Mouse (Mus musculus) ovary, postnatal 10 days (tissue): ENCODE data around the gene Edn2.

Source experiments
- DNase-seq: peaks from one replicate; pipeline ENCODE4 v3.0.0; 2022; ENCODE audit warnings: low spot score

The Edn2 gene

DNA sequence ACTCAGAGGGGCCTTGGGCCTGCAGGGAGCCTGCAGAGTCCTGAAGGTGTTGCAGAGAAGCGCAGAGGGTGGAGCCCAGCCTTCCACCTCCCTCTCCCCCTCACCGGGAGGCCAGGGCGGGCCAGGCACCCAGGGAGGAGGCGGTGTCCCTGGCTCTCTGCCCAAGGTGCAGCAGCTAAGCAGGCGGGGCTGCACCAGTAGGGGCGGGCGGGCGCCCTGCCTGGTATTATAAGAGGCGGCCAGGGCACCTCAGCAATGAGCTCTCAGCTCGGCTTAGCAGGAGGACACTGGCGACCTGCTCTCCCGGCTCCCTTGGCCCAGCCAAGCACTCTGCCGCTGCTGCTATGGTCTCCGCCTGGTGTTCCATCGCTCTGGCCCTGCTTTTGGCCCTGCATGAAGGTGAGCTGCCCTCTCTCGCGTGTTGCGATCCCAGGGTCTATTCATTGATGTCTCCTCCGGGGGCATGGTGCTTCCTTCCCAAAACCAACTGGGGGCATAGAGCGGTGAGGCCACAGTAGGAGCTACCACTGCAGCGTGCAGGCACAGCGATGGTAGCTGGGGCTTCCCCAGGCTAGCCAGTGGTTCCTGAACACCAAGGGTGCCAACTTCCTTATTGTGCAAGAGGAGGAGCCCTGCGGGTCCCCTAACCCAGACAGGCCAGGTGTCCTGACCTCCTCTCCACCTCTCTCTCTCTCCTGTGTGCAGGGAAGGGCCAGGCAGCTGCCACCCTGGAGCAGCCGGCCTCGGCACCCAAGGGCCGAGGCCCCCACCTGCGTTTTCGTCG, at the start of gene Edn2:
Edn2 (plus strand) TSS at position 41 of the 784 bp plus-strand sequence.
- peak; percentile 60 for DNase-seq

DNA sequence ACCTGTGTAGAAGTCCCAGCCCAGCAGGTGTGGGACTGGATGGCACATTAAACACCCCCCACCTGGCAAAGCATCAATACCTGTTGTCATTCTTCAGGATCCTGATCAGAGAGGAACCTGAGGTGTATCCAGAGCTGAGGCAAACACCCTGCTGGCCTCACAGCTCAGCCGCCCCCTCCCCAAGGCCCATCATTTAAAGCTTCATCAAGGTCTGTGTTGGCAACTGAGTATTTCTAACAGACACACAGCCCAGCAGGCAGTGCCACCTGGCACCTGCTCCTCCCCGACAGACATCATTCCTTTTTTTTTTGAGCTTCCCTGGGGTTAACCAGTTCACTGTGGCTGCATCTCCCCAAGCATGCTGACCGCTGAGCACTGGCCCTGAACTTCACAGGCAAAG, 45.5 kb upstream of the Edn2 start:
- DNase-seq, result no peak

DNA sequence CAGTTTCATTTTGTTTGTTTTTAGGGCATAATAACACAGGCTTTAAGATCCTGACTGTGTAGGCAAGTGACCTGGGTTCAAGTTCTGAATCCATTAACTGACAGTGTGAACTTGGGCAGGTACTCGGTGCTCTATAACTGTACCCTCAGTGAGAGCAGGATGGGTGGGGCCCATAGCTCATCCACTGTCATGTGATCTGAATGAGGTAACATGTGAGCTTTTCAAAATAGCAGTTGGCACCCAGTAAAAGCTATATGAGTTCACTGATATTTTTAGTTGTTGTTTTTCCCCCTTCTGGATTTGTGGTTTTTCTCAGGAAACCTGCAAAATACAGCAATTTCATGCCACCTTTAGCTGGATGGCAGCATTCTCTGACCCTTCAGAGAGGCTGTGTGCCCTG, 44.7 kb upstream of the Edn2 start:
- DNase-seq, result no peak

DNA sequence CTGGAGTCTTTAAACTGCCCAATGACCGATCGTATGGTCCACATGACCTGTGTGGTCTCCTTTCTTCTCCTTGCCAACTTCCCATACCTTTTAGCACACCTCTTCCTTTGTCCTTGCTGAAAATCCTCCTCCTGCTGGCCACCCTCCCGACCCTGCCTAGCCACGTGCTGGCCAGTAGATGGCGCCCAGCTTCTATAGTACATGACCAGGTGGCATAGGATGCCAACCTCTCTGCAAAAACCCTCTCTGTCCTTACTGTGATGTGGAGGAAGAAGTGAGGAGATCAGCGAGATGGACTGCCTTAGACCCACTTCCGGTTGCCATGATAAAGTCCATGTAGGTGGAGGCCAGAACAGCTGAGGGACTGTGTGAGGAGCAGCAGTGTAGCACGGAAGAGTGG, 40.7 kb upstream of the Edn2 start:
- DNase-seq, result peak; percentile 39

DNA sequence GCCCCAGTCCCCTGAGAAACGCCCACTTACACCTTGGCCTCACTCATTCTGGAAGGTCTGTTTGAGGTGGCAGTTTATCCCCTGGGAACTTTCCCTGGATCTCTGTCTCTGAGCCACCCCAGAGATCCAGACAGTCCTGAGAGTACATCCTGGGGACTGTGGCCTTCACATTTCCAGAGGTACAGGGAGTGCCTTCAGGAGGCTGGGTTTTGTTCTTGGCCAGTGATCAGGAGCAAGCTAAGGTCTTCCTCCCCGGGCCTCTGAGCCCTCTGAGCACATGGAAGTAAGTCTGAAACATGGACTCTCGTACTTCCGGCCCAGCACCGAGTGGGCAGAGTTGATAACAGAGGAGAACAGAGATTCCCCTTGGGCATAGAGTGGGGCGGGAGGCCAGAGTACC, 36.4 kb upstream of the Edn2 start:
- no peak for DNase-seq

DNA sequence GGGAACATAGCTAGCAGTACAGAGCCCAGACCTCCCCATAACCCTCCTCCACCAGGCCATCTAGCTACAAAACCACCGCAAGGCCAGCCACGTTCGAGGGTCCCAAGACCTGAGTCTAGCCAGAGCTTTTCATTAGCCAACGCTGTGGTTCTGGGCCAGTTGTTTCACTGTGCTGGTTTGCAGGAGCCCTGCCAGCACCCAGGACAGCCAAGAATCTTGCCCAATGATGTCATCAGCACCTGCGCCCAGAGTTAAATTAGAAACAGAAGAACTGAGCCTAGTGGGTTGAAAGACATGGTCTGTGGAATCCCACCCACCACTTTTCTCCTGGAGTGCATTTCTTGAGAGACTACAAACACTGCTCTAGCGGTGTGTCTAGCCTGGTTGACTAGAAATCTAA, 35.0 kb upstream of the Edn2 start:
- no peak for DNase-seq

DNA sequence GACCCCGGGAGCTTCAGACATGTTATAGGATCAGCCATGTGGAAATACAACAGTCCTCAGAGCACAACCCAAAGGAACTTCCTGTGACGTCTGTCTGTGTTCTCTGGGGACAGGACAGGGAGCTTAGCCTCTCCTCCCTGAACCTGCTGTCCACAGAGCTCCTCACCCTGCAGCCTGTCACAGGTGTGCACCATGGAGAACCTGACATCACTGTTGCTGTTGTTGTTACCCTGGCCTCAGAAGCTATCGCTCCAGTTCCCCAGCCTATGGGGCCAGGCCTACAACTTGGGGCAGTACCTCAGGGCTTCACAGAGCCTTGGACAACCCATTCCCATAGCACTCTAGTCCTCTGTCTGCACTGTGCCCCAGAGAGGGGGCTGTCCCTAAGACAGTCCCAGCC, 33.7 kb upstream of the Edn2 start:
- no peak for DNase-seq

DNA sequence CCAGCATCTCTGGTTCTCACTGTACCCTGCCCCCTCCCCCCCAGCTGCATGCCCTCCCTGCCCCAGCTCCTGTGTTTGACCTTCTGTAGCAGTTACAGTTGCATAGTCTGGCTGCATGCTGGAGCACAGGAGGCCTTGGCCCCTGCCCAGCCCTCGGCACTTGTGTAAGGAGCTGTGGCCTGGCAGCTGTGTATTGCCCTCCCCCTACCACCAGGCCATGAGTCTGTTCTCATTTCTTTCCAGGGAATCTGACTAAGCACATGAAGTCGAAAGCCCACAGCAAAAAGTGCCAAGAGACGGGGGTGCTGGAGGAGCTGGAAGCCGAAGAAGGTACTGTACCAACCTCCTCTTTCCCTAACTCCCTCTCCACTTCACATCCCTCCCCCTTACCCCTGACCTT, 33.0 kb upstream of the Edn2 start:
- no peak for DNase-seq

DNA sequence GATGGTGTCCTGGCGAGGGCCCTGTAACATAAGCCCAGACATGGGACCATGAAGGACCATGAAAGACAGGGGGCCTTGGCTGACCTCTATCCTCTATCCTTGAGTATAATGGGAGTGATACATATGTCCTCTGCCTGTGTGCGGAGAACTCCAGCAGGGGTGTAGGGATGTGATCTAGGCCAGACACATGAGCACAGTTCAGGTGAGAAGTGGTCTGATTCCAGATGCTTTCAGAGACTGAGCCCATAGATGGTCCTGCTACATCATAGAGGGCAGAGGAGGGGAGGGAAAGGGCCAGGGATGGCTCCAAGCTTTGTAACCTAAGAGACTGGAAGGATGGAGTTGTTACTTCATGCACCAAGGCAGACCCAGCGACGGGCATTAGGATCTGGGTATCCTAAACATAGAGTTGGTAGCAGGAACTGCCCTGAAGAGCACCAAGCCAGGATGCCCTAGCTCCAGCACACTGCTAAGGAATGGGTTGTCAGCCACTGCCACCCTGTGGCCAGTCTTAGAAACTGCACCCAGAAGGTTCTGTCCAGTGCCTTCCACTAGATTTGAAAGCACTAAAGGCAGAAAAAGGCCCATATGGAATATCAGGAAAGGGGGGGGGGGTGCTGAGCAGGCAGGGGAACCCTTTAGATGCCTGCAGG, 31.6 kb upstream of the Edn2 start:
- DNase-seq, result no peak

DNA sequence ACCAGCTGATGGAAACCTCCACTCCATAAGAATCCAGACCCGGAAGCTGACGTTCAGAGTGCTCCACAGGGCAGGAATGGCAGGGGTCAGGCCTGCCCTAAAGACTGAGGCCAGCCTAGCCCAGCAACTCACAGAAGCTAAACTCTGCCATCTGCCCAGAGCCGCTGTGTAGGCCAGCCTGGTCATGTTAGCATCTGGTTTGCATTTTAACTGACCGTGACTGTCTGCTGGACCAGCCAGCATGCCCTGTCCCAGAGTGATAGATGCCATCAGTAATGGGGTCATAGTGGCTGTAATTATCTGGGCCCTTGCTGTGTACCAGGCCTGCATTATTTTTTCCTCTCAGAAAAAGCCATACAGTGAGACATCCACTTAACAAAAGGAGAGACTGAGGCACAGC, 30.1 kb upstream of the Edn2 start:
- no peak for DNase-seq

DNA sequence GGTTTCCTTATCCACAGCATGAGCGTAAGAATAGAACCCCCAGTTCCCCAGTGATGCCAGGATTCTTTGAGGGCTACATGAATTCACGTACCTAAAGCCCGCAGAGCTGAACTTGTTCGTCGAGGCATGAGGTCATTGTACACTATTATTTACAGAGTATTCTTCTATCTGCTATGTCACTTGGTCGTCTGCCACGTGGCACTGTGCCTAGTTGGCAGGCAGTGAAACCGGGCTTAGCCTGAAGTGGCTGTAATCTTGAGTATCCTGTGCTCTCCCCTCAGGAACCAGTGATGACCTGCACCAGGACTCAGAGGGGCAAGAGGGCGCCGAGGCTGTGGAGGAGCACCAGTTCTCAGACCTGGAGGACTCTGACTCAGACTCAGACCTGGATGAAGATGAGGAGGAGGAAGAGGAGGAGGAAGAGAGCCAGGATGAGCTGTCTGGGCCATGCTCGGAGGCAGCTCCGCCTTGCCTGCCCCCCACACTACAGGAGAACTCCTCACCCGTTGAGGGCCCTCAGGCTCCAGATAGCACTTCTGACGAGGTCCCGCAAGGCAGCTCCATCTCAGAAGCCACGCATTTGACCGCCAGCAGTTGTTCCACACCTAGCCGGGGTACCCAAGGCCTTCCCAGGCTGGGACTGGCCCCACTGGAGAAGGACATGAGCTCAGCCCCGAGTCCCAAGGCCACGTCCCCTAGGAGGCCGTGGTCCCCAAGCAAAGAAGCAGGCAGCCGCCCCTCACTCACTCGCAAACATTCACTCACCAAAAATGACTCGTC, 29.4 kb upstream of the Edn2 start:
- DNase-seq, result peak; percentile 41

DNA sequence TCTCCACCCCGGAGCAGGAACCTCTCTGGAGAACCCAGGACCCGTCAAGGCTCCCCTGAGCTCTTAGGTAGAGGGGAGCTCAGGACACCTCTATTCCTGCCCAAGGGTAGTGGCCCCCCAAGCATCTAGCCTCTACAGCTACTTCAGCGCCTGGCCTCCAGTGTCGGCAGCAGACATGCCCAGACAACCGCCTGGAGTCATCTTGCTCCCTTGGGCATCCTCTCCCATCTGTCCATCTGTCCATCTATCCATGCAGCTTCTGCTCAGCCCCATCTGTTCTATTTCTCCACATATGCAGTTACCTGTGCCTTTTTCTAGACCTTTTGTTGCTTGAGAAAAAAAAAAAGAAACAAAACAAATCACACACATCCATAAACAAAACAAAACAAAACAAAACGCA, 26.8 kb upstream of the Edn2 start:
- no peak for DNase-seq

DNA sequence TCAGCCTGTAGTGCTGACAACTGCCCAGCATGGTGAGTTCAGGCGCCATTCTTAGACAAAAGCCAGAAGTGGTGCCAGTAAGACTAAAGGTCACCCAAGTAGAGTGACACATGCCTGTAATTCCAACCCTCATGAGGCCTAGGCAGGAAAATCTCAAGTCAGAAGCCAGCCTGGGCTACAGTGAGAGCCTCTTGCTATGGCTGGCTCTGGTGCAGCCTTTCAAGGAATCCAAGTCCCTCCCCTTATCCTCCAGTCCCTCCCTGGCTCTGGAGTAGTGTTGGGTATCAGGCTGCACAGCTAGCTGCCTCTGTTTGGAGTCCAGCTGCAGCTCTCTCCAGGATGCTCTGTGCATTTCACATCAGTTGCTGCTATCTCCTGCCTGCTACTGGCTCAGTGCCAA, 19.2 kb upstream of the Edn2 start:
- no peak for DNase-seq

DNA sequence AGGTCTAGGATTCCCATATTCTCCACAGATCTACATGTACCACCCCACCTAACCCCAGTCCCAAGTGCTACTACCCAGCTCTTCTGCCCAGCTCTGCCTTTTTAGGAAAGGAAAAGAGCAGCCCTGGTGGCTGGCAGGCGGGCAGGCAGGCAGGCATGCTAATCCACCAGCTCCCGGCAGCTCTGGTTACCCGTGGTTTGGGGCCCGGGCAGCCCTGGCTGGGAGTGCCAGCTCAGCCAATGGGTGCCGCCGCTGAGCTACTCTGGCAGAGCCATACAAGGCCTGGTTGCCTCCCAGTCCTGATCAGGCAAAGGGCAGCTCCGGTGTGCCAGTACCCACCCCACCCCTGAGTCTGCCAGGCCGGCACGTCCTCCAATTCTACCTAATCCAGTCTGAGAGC, 18.1 kb upstream of the Edn2 start:
- DNase-seq, result no peak

DNA sequence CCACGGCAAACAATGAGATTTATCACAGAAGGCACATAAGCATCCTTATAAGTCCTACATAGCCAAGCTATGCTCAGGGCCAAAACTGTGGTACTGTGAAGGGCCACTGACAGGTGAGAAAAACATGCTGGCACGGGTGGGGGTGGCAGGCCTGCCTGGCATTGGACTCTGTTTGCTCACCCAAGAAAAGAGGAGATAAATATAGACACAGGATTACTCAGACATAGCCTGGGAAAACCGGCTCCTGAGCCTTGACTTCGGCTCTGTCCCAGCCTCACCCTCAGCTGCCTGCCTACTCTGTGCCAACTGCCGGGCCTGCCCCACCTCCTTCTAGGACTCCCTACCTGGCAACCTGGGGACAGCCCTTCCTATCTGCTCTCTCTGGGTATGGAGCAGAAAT, 16.7 kb upstream of the Edn2 start:
- DNase-seq, result no peak

DNA sequence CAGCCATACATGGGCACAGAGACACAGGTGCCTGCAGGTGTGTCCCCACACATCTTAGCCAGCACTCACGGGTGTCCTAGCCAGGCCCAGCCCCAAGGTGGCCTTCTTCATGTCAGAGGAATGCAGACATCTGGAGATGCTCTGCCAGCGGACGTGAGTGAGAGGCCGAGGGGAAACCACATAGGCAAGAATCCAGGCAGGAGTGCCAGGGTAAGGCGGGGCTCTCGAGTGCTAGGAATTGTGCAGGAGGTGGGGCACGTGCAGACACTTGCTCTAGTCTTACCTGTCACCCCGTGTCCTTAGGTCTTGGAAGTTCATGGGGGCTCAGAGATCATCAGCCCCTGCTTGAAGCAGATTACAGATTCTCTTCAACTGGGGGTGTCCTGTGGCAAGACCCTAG, 15.1 kb upstream of the Edn2 start:
- no peak for DNase-seq

DNA sequence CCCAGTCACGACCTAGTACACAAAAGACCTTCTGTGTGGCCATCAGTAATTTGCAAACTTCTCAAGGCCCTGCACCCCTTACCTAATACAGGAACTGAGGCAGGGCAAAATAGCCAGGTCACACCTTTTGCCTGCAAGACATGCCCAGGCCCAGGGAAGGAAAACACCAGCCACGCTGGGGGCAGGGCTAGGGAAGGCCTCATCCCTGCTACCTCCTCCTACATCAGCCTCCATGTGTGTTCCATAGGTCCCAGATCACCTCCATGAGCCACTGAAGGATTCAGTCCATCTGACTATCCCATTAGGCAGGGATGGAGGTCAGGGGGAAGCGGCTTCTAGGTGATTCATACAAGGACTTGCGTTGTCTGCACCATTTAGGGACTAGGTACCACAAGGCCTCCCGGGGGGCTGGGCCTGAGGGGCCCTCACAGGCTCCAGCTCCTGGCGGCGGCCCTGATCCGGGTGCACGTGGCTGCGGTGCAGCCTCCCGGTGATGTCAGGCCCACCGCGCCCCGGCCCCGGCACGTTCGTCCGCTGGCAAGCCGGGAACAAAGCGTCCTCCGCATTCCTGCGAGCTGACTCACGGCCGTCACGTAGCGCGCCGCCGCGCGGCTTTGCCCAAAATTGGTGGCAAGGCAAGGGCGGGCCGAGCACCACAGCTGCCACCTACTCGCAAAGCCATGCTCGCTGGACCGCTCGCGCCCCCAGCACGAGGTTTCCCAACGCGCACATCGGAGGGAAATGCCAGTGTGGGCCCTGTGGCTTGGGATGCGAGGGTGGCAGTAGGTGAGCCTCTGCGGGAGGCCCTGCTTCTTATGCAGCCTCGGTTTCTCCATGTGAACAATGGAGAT, 12.5 kb upstream of the Edn2 start:
- DNase-seq, result peak; percentile 55

DNA sequence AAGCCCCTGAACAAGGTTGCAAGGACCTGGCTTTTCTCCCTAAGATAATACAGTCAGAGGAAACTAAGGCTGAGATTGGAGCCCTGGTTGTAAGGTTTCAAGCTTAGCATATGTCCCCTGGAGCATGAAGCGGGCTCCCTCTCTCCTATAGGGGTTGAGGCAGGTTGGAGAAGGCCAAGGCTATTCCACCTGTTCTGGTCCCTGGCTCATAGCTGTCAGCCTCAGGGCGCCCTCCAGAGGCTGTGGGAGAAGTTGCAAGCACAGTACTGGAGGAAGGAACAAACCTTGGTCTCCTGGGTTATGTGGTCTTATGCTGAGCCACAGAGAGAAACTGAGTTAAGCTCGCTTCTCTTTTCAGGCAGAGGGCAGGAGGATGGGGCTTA, 11.9 kb upstream of the Edn2 start:
- DNase-seq, result no peak

DNA sequence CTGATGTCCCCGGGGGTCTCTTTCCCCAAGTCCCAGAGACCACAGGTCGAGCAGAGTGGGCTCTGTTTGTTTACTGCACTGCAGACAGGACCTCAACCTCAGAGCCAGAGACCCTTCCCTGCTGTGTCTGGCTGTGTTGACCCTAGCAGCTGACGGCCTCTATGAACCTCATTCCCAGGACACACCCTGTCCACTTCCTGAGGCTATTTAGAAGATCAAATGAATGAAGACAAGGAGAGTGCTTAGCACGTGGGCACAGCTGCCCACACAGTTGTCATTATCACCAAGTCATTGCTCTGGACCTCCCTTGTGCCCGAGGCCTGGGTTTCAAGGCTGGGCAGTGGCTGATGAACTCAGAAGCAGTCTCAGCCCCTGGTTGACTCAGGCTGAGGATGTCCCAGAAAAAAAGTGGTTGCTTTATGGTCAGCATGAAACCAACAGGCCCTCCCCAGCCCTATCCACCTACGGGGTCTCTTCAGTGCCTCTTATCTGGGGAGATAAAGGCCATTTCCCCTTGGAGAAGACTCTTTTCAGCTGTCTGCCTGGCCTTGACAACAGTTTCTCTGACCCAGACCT, 10.6 kb upstream of the Edn2 start:
- DNase-seq, result no peak

DNA sequence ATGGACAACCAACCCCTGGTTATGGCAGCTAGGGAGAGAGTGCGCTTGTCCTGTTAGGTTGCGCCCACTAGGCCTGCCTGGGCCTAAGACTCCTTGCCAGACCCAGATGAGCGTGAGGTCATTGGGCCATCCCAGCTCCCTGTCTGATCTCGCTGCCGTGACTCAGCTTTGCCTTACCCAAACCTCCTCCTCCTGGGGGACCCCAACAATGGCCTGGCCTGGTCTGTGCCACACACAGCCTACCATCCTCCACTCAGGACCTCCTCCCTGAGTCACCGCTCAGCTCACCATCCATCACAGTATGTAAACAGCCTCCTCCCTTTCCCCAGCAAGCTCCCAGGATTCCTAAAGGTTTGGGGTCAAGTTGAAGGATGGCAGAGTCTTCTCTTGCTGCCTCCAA, 9.1 kb upstream of the Edn2 start:
- no peak for DNase-seq

DNA sequence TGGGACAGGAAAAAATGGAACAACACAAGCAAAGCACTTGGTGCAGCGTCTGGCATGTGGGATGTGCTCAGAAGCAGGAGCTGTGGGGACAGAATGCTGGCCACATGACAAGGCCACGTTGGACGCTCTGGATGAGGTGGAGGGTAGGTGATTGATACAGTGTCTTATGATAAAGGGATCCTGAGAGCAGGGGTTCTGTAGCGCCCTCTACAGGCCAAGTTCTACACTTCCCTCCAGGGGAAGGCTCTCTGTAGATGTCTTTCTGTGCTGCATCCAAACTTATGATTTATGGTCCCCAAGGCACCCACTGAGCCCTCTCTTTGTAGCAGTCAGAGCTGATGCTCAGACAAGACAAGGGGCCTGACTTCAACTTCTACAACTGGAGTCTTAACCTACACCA, 8.4 kb upstream of the Edn2 start:
- no peak for DNase-seq

DNA sequence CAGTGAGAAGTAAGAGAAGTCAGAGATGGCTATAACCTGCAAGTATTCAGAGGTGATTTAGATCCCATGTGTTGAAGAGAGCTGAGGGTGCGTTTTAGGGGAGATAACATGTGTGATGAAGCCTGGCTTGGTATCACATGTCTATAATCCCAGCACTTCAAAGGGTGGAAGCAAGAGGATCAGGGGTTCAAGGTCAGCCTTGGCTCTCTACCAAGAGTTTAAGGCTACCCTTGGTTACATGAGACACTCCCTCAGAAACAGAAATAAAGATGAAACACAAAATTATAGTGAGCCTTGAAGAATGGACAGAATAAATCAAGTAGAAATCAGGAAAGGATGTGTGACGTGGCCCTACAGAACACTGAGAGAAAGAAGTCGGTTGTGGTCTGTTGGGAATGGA, 7.3 kb upstream of the Edn2 start:
- no peak for DNase-seq
